Comparison of ENCODE assay signal across 9 mouse cellular contexts in genomic region chrX:56340305-56340704, GRCm38 (mm10). TPM values are rescaled to one million over a fixed set of nuclear protein-coding genes. Genes with fewer than 3 reads are reported as not detected.
DNase-seq lines count a peak whose midpoint lies in the region; ATAC-seq lines count a peak whose summit lies in the region.
"Had no signal": no experiment of that assay in that cellular context is flagged by ENCODE, and none has a peak within 500 bp of the region (broad histone marks: within the 10 kb centered on the region; RNA-seq: fewer than 3 reads in every experiment).

No protein-coding gene starts in this region.

- H3K4me3 ChIP-seq in forebrain, embryonic 13.5 days, result no peak overlapping the region
- no peak overlapping the region for H3K4me3 ChIP-seq in forebrain, embryonic 12.5 days (replicated peaks)

- no peaks in the 10 kb centered on the region for H3K27me3 ChIP-seq in forebrain, embryonic 13.5 days
- no peaks in the 10 kb centered on the region for H3K27me3 ChIP-seq in forebrain, embryonic 12.5 days

- no peak overlapping the region for H3K9ac ChIP-seq in forebrain, embryonic 13.5 days
- no peak overlapping the region for H3K9ac ChIP-seq in forebrain, embryonic 12.5 days

- no peaks in the 10 kb centered on the region for H3K36me3 ChIP-seq in forebrain, embryonic 13.5 days (ENCODE audit: poor library complexity, severe bottlenecking)
- H3K36me3 ChIP-seq in forebrain, embryonic 12.5 days (replicated peaks), result no peaks in the 10 kb centered on the region

- H3K4me2 ChIP-seq in forebrain, embryonic 13.5 days, result no peak overlapping the region
- no peak overlapping the region for H3K4me2 ChIP-seq in forebrain, embryonic 12.5 days

- no peak overlapping the region for H3K27ac ChIP-seq in forebrain, embryonic 13.5 days
- no peak overlapping the region for H3K27ac ChIP-seq in forebrain, embryonic 12.5 days
- H3K27ac ChIP-seq: macrophage had no signal

- no peaks in the 10 kb centered on the region for H3K4me1 ChIP-seq in forebrain, embryonic 13.5 days
- H3K4me1 ChIP-seq in forebrain, embryonic 12.5 days, result no peaks in the 10 kb centered on the region

- H3K9me3 ChIP-seq in forebrain, embryonic 13.5 days (replicated peaks), result no peaks in the 10 kb centered on the region
- H3K9me3 ChIP-seq in forebrain, embryonic 12.5 days, result no peaks in the 10 kb centered on the region

- peak; percentile 1 for DNase-seq in lung, postnatal 10 days
- no peak for DNase-seq in lung, postnatal 25 days (ENCODE audit: low spot score)
- DNase-seq in brain, adult 2 months (ENCODE audit: low read depth, low spot score), result peak; percentile 35
- peak; percentile 22 to 47 for DNase-seq in layer of hippocampus, postnatal 10 days (ENCODE audit: low spot score in 2 of 2)
- no peak for DNase-seq in spleen, adult 18-20 months
- no peak for DNase-seq in B cell, adult 2 months

- ATAC-seq in forebrain, embryonic 13.5 days, result peak; percentile 51; the same call in 1 of the 2 replicates
- no peak for ATAC-seq in forebrain, embryonic 12.5 days (ENCODE audit: low FRiP score)

RNA-seq across cellular contexts. Expression of gene Zfp449, which starts 5.9 kb away (rescaled TPM):
- 3.9 and 4.5 TPM in 2 replicates for polyA plus RNA-seq in forebrain, embryonic 13.5 days (2015; fragmentation: Nextera tagmentation; extraction: Ambion mirVana)
- 5.8 TPM in 2 replicates for polyA plus RNA-seq in forebrain, embryonic 12.5 days (2016; fragmentation: Nextera tagmentation; extraction: Ambion mirVana)
- total RNA-seq in layer of hippocampus, postnatal 10 days (2021), result 1 to 10 TPM; 4.5 to 5.2 TPM

RNA-seq across cellular contexts. Expression of gene Smim10l2a, which starts 34.1 kb away (rescaled TPM):
- polyA plus RNA-seq in forebrain, embryonic 13.5 days (2015; fragmentation: Nextera tagmentation; extraction: Ambion mirVana), result 6.3 and 9.0 TPM in 2 replicates
- polyA plus RNA-seq in forebrain, embryonic 12.5 days (2016; fragmentation: Nextera tagmentation; extraction: Ambion mirVana), result 6.4 and 6.9 TPM in 2 replicates
- total RNA-seq in layer of hippocampus, postnatal 10 days (2021), result 10 to 100 TPM; 38.6 to 43.1 TPM

Comparison
In these comparisons a context has a peak if more than half of its experiments do, and no peak if none do; other contexts are left out.
1. DNase-seq: peak in lung, postnatal 10 days (single experiment), brain, adult 2 months (single experiment) and layer of hippocampus, postnatal 10 days (2 of 2); none in lung, postnatal 25 days (single experiment), spleen, adult 18-20 months (0 of 2) and B cell, adult 2 months (0 of 2).